ENCODE assay signal across 21 mouse cellular contexts in the genomic region with DNA sequence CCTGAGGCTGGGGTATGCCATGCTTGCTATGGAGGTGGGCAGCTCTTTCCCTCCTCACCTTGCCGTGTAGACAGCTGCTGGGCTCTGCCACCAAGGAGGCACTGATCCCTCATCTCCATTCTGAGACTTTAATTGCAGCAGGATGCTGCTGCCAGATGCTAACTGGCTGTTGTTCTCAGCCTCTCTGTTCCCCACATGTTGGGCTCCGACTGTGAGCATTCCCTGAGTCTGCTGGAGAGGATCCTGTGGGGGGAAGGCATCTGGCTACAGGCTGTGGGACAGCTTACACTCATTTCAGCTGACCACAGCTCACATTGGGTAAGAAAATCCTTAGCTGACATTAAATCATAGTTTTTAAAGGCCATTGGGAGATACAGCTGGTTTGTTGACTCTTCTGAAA.
A peak's percentile ranks its signal among the peaks of the same experiment; 100 is the strongest.
DNase-seq lines count a peak whose midpoint lies in the region; ATAC-seq lines count a peak whose summit lies in the region.
"Had no signal": no experiment of that assay in that cellular context is flagged by ENCODE, and none has a peak within 500 bp of the region (broad histone marks: within the 10 kb centered on the region; RNA-seq: fewer than 3 reads in every experiment).

No protein-coding gene starts in this region.

- no peak for ATAC-seq in limb, embryonic 11.5 days (ENCODE audit: insufficient number of reproducible peaks, low FRiP score, low TSS enrichment, low read depth)
- ATAC-seq: inflammation-experienced regulatory T-cells, adult 6 months; Patski had no signal

- WGBS in limb, embryonic 11.5 days, result 9% methylated on average over 2 of the region's 2 CpGs

- no peaks in the 10 kb centered on the region for H3K36me3 ChIP-seq in limb, embryonic 11.5 days (ENCODE audit: control insufficient read depth, insufficient read depth, low read length)
- H3K36me3 ChIP-seq: forebrain, embryonic 12.5 days; heart, embryonic 10.5 days; hindbrain, embryonic 13.5 days; limb, embryonic 15.5 days; liver, embryonic 15.5 days had no signal

- no peak overlapping the region for H3K4me3 ChIP-seq in limb, embryonic 11.5 days (ENCODE audit: low read depth, low read length)
- H3K4me3 ChIP-seq: forebrain, embryonic 12.5 days; heart, embryonic 10.5 days; hindbrain, embryonic 13.5 days; left cerebral cortex, adult 2 months; limb, embryonic 15.5 days; liver, embryonic 15.5 days had no signal

- DNase-seq in embryo, embryonic 11 days, result peak; percentile 37
- no peak for DNase-seq in embryo, embryonic 10.5 days (ENCODE audit: low spot score)
- peak; percentile 15 for DNase-seq in kidney, postnatal 10 days
- DNase-seq in kidney, postnatal 36 days, result no peak
- peak; percentile 57 for DNase-seq in NIH3T3 (ENCODE audit: low read depth)
- DNase-seq in limb, embryonic 11.5 days (ENCODE audit: low spot score), result peak; percentile 56
- DNase-seq in layer of hippocampus, postnatal 36 days, result no peak
- DNase-seq in cerebellum, postnatal 14 days, result no peak
- DNase-seq: adrenal gland, adult 8-10 months; cerebellum, adult 9-10 months; lung, postnatal 10 days; retina, postnatal 1 day; thymus, postnatal 4 days had no signal

- no peak overlapping the region for H3K27ac ChIP-seq in limb, embryonic 11.5 days (replicated peaks; ENCODE audit: low read depth, low read length)
- H3K27ac ChIP-seq: forebrain, embryonic 12.5 days; heart, embryonic 10.5 days; hindbrain, embryonic 13.5 days; left cerebral cortex, adult 2 months; limb, embryonic 15.5 days; liver, embryonic 15.5 days had no signal

- no peak overlapping the region for H3K9ac ChIP-seq in limb, embryonic 11.5 days (ENCODE audit: low read length)
- H3K9ac ChIP-seq: forebrain, embryonic 12.5 days; hindbrain, embryonic 13.5 days; limb, embryonic 15.5 days; liver, embryonic 15.5 days had no signal

- no peak overlapping the region for H3K4me2 ChIP-seq in limb, embryonic 11.5 days (ENCODE audit: low read depth, severe bottlenecking)
- H3K4me2 ChIP-seq: forebrain, embryonic 12.5 days; hindbrain, embryonic 13.5 days; limb, embryonic 15.5 days; liver, embryonic 15.5 days had no signal

- H3K4me1 ChIP-seq in limb, embryonic 11.5 days (ENCODE audit: control insufficient read depth, insufficient read depth, low read length), result 0 out of 2 replicates have a peak, but pooled peaks cover 2% of the 10 kb centered on the region
- H3K4me1 ChIP-seq: heart, embryonic 10.5 days; liver, embryonic 15.5 days had no signal

- no peaks in the 10 kb centered on the region for H3K9me3 ChIP-seq in limb, embryonic 11.5 days (ENCODE audit: control insufficient read depth, low read length)
- H3K9me3 ChIP-seq: forebrain, embryonic 12.5 days; heart, embryonic 10.5 days; hindbrain, embryonic 13.5 days; limb, embryonic 15.5 days; liver, embryonic 15.5 days had no signal

- no peaks in the 10 kb centered on the region for H3K27me3 ChIP-seq in limb, embryonic 11.5 days (ENCODE audit: control insufficient read depth, insufficient read depth, low read length)
- H3K27me3 ChIP-seq: forebrain, embryonic 12.5 days; hindbrain, embryonic 13.5 days; limb, embryonic 15.5 days; liver, embryonic 15.5 days; Patski had no signal

Comparison
In these comparisons a context has a peak if more than half of its experiments do, and no peak if none do; other contexts are left out.
1. DNase-seq: peak in embryo, embryonic 11 days (single experiment), kidney, postnatal 10 days (single experiment), NIH3T3 (single experiment) and limb, embryonic 11.5 days (single experiment); none in embryo, embryonic 10.5 days (single experiment), kidney, postnatal 36 days (0 of 2), layer of hippocampus, postnatal 36 days (0 of 2) and cerebellum, postnatal 14 days (0 of 2).